Mouse (Mus musculus): ENCODE results near the gene Bmf. TPM values are rescaled to one million over a fixed set of nuclear protein-coding genes. Genes with fewer than 3 reads are reported as not detected.

Bmf gene
- polyA plus RNA-seq, 1 experiment from 2014 or later, result 4.4 TPM

DNA sequence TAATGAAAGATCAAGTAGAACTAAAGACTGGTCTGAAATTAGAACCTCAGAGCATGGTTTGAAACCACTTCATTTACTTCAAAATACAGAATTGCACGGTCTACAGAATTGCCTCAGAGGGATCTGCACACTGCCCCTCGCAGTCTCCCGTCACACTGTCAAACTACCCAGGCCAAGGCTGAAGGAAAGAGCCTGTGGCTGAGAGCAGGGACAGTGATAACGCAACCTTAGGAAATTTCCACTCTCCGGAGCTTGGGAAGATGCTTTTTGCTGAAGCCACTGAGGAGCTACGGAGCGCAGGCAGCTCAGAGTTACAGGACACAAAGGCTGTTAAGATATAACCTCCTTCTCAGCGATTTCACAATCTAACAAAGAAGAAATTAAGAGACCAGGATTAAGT, 10.4 kb downstream of the Bmf start:
- H3K27ac ChIP-seq (ENCODE audit: low read length), result peak overlapping the region; percentile 98; the same call in 1 of the 2 replicates
- peaks cover 2% of the 10 kb centered on the region; the same call in 1 of the 2 replicates for H3K36me3 ChIP-seq (ENCODE audit: control insufficient read depth, insufficient read depth, low read length)
- no peak for ATAC-seq (ENCODE audit: insufficient read depth, low FRiP score)
- H3K4me1 ChIP-seq (ENCODE audit: control insufficient read depth, insufficient read depth, low read length), result peaks cover 61% of the 10 kb centered on the region
- no peak overlapping the region for H3K9ac ChIP-seq (ENCODE audit: low read length)
- WGBS, result 82% methylated on average over 8 of the region's 8 CpGs
- no peak overlapping the region for H3K4me2 ChIP-seq (ENCODE audit: low read depth, low read length)
- H3K27me3 ChIP-seq (ENCODE audit: control insufficient read depth, insufficient read depth, low read length), result no peaks in the 10 kb centered on the region
- H3K9me3 ChIP-seq (replicated peaks; ENCODE audit: control insufficient read depth, low read length), result no peaks in the 10 kb centered on the region
- no peak overlapping the region for H3K4me3 ChIP-seq (replicated peaks; ENCODE audit: low read length)

DNA sequence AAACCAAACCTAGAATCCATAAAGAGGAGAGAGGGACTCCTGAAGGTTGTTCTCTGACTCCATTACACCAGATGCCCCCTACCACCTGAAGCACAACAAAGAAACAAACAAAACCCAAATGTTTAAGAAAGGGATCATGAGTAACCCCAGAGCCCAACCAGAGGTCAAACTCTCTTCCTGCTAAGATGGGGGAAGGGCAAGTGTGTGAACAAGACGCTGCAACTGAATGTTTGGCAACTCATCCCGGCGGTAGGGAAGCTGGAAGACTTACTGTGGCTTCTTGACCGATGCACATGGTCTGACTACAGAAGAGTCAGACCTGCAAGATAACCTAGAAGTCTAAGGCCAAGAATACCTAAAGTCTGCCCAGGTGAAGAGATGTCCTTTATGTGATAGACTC, 12.3 kb downstream of the Bmf start:
- H3K36me3 ChIP-seq (ENCODE audit: control insufficient read depth, insufficient read depth, low read length), result peaks cover 2% of the 10 kb centered on the region; the same call in 1 of the 2 replicates
- H3K27me3 ChIP-seq (ENCODE audit: control insufficient read depth, insufficient read depth, low read length), result no peaks in the 10 kb centered on the region
- no peak for ATAC-seq (ENCODE audit: insufficient read depth, low FRiP score)
- 0 out of 2 replicates have a peak overlapping the region, but pooled peaks have one; percentile 31 for H3K27ac ChIP-seq (ENCODE audit: low read length)
- no peaks in the 10 kb centered on the region for H3K9me3 ChIP-seq (replicated peaks; ENCODE audit: control insufficient read depth, low read length)
- H3K4me3 ChIP-seq (replicated peaks; ENCODE audit: low read length), result no peak overlapping the region
- WGBS, result 25% methylated on average over 4 of the region's 4 CpGs
- H3K4me1 ChIP-seq (ENCODE audit: control insufficient read depth, insufficient read depth, low read length), result peaks cover 59% of the 10 kb centered on the region
- no peak overlapping the region for H3K9ac ChIP-seq (ENCODE audit: low read length)
- no peak overlapping the region for H3K4me2 ChIP-seq (ENCODE audit: low read depth, low read length)

DNA sequence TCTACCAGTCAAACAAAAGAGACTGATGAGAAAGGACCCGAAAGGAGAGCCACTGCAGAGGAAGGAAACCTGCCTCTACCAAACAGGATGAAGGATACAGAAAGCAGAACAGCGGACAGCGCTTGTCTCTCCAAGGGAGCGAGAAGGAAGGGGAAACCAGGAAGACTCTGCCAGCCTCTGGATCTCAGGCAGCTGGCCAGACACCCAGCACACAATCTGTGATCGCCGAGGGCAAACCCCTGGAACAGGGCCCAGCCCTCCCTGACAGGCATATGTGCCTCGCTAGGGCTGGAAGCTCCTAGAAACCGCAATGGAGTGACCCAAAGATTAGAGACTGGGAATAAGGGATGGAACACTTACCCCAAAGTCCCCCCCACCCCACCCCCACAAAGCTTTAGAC, 12.9 kb downstream of the Bmf start:
- no peak overlapping the region for H3K4me3 ChIP-seq (replicated peaks; ENCODE audit: low read length)
- 41% methylated on average over 8 of the region's 8 CpGs for WGBS
- H3K4me1 ChIP-seq (ENCODE audit: control insufficient read depth, insufficient read depth, low read length), result peaks cover 60% of the 10 kb centered on the region
- no peaks in the 10 kb centered on the region for H3K9me3 ChIP-seq (replicated peaks; ENCODE audit: control insufficient read depth, low read length)
- peak overlapping the region; percentile 21; the same call in 1 of the 2 replicates for H3K27ac ChIP-seq (ENCODE audit: low read length)
- H3K9ac ChIP-seq (ENCODE audit: low read length), result no peak overlapping the region
- peaks cover 2% of the 10 kb centered on the region; the same call in 1 of the 2 replicates for H3K36me3 ChIP-seq (ENCODE audit: control insufficient read depth, insufficient read depth, low read length)
- no peaks in the 10 kb centered on the region for H3K27me3 ChIP-seq (ENCODE audit: control insufficient read depth, insufficient read depth, low read length)
- no peak for ATAC-seq (ENCODE audit: insufficient read depth, low FRiP score)
- H3K4me2 ChIP-seq (ENCODE audit: low read depth, low read length), result no peak overlapping the region

DNA sequence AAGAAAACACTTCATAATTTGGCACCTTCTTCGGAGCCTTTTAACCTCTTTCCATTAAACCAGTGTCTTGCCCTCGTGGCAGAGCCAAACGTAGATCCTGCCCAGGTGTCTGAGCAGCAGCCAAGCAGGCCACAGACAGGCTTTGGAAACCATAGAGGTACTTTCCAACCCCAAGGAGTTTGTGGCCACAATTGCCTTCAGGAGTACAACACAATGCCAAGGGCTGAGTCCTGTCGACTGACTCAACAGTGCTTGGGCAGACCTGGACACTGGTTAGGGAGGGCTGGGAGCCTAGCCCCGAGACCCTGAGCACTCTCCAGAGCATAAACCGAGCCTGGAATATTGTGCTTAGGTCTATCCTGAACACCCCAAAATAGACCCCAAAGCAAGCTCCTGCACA, 13.4 kb downstream of the Bmf start:
- ATAC-seq (ENCODE audit: insufficient read depth, low FRiP score), result no peak
- Histone ChIP-seq H3K27ac (ENCODE audit: low read length) (peak overlapping the region; percentile 21), H3K4me1 (ENCODE audit: control insufficient read depth, insufficient read depth, low read length) (peaks cover 59% of the 10 kb centered on the region), H3K4me3 (replicated peaks; ENCODE audit: low read length) (no peak overlapping the region), H3K9ac (ENCODE audit: low read length) (no peak overlapping the region), H3K4me2 (ENCODE audit: low read depth, low read length) (no peak overlapping the region), H3K9me3 (replicated peaks; ENCODE audit: control insufficient read depth, low read length) (no peaks in the 10 kb centered on the region), H3K36me3 (ENCODE audit: control insufficient read depth, insufficient read depth, low read length) (peaks cover 2% of the 10 kb centered on the region; the same call in 1 of the 2 replicates), H3K27me3 (ENCODE audit: control insufficient read depth, insufficient read depth, low read length) (no peaks in the 10 kb centered on the region)
- 70% methylated on average over 6 of the region's 6 CpGs for WGBS

DNA sequence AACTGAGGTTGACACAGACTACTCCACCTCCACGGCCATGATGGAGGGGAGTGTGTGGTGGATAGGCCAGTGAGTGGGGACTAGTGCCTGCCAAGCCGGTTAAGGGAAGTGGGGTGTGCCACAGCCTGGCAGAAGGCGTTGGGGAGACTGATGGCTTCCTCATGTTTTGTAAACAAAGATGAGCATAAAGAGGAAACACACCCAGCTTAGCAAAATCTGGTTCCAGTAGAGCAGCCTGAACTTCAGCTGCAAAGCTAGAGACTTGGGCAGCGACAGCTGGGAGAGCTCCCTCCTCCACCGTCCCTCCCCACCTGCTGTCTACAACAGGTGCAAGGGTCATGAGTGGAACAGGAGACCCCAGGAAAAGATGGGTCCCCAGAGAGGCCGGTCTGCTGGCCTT, 15.5 kb downstream of the Bmf start:
- Histone ChIP-seq H3K4me1 (ENCODE audit: control insufficient read depth, insufficient read depth, low read length) (peaks cover 60% of the 10 kb centered on the region), H3K27ac (ENCODE audit: low read length) (peak overlapping the region; percentile 85), H3K4me2 (ENCODE audit: low read depth, low read length) (no peak overlapping the region), H3K9me3 (replicated peaks; ENCODE audit: control insufficient read depth, low read length) (no peaks in the 10 kb centered on the region), H3K9ac (ENCODE audit: low read length) (no peak overlapping the region), H3K27me3 (ENCODE audit: control insufficient read depth, insufficient read depth, low read length) (no peaks in the 10 kb centered on the region), H3K36me3 (ENCODE audit: control insufficient read depth, insufficient read depth, low read length) (peaks cover 2% of the 10 kb centered on the region; the same call in 1 of the 2 replicates), H3K4me3 (replicated peaks; ENCODE audit: low read length) (no peak overlapping the region)
- ATAC-seq (ENCODE audit: insufficient read depth, low FRiP score), result no peak
- 49% methylated on average over 6 of the region's 6 CpGs for WGBS

DNA sequence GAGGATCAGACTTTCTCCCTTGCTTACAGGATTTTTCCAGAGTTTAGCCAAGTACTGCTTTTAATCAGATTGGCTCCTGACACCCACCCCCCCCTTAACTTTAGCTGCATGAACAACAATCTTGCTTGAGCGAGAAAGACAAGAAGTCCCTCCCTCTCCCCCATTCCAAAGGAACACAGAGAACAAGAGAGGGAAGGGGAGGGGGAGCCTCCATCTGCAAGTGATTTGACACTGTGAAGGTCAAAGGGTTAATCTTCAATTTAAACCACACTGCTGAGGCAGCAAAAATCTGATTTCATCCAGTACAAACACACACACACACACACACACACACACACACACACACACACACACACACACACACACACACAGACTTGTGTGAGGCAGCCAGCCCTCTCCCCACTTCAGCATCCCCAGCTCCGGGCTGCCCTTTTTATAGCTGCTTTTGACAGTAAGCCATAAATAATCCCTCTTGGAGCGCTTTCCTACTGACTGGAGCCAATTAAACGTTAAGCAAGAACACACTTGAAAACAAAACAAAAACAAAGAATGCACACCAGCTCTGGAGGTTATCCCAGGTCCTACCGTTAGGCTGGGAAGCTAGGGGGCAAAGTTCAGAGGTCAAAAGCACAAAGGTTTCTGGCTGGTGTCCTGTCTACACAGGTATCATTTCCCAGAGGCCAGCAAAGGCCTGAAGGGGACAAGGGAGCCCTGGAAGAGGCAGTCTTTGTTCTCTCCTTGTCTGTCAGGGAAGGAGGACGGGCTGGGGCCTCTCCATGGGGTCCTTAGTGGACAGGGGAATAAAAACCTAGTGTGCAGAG, 16.4 kb downstream of the Bmf start:
- ATAC-seq (ENCODE audit: insufficient read depth, low FRiP score), result peak; percentile 69
- peak overlapping the region; percentile 61; the same call in 1 of the 2 replicates for H3K9ac ChIP-seq (ENCODE audit: low read length)

DNA sequence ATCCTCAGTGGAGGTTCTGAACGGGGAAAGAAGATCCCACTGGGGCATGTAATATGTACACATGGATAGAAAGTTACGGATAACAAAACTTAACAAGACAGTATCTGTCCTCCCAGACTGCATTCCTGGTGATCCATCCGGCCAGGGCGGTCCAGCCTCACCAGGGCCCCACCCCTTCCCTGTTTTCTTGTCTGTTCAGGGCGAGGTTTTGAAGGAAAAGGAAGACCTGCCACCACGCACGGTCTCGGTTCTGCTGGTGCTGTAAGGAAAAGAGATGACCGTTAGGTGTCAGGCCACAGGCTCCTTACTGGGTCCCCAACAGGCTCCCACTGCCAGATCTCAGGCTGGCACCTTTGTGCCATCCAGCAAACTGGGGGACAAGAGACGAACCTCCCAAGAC, 17.1 kb downstream of the Bmf start:
- H3K9ac ChIP-seq (ENCODE audit: low read length), result peak overlapping the region; percentile 61
- no peak overlapping the region for H3K4me3 ChIP-seq (replicated peaks; ENCODE audit: low read length)
- H3K36me3 ChIP-seq (ENCODE audit: control insufficient read depth, insufficient read depth, low read length), result no peaks in the 10 kb centered on the region
- peak overlapping the region; percentile 94 for H3K27ac ChIP-seq (ENCODE audit: low read length)
- H3K4me1 ChIP-seq (ENCODE audit: control insufficient read depth, insufficient read depth, low read length), result peaks cover 55% of the 10 kb centered on the region
- WGBS, result 25% methylated on average over 10 of the region's 10 CpGs
- H3K9me3 ChIP-seq (replicated peaks; ENCODE audit: control insufficient read depth, low read length), result no peaks in the 10 kb centered on the region
- 0 out of 2 replicates have a peak, but pooled peaks have one; percentile 4 for ATAC-seq (ENCODE audit: insufficient read depth, low FRiP score)
- H3K4me2 ChIP-seq (ENCODE audit: low read depth, low read length), result peak overlapping the region; percentile 20; the same call in 1 of the 2 replicates
- H3K27me3 ChIP-seq (ENCODE audit: control insufficient read depth, insufficient read depth, low read length), result no peaks in the 10 kb centered on the region

More for the DNA sequence above, 16.4 kb downstream of the Bmf start:
- WGBS, result 11% methylated on average over 6 of the region's 6 CpGs
- Histone ChIP-seq H3K4me3 (replicated peaks; ENCODE audit: low read length) (no peak overlapping the region), H3K27me3 (ENCODE audit: control insufficient read depth, insufficient read depth, low read length) (no peaks in the 10 kb centered on the region), H3K9me3 (replicated peaks; ENCODE audit: control insufficient read depth, low read length) (no peaks in the 10 kb centered on the region), H3K27ac (ENCODE audit: low read length) (peak overlapping the region; percentile 94), H3K4me2 (ENCODE audit: low read depth, low read length) (peak overlapping the region; percentile 20; the same call in 1 of the 2 replicates), H3K36me3 (ENCODE audit: control insufficient read depth, insufficient read depth, low read length) (no peaks in the 10 kb centered on the region), H3K4me1 (ENCODE audit: control insufficient read depth, insufficient read depth, low read length) (peaks cover 60% of the 10 kb centered on the region)

DNA sequence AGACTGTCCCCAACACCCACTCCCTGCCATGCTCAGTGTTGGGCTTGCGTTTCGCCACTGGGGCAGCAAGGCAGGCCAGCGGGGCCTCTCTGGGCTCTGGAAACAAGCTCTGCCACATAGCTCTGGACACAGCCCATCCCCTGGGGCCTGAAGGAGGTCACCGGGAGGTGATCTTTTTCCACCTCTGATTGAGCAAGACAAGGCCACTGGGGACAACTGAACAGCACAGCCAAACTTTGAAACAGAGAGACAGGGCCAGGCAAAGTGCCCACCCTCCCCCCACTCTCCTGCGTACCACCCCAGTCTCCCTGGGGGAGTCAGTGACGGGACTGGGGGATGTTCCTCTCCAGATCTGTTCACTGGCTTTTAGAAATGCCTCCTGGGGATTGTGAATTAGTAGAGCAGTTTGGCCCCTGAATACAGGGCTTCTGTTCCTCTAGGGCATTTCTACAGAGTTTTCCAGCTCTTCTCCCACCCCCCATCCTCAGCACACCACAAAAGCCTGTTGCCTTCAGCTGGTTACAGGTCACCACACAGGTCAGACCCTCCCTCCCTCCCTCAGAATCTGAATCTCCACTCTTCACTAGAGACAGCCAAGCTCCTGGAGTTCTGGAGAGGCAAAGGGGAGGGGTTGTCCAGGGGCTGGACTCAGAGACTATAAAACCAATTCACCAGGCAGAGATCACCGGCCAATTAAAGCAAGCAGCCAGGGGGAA, 19.9 kb downstream of the Bmf start:
- 36% methylated on average over 7 of the region's 7 CpGs for WGBS
- no peaks in the 10 kb centered on the region for H3K9me3 ChIP-seq (replicated peaks; ENCODE audit: control insufficient read depth, low read length)
- H3K36me3 ChIP-seq (ENCODE audit: control insufficient read depth, insufficient read depth, low read length), result no peaks in the 10 kb centered on the region
- peaks cover 42% of the 10 kb centered on the region for H3K4me1 ChIP-seq (ENCODE audit: control insufficient read depth, insufficient read depth, low read length)
- peak overlapping the region; percentile 25; the same call in 1 of the 2 replicates for H3K27ac ChIP-seq (ENCODE audit: low read length)
- H3K4me2 ChIP-seq (ENCODE audit: low read depth, low read length), result no peak overlapping the region
- peak overlapping the region; percentile 54; the same call in 1 of the 2 replicates for H3K9ac ChIP-seq (ENCODE audit: low read length)
- no peaks in the 10 kb centered on the region for H3K27me3 ChIP-seq (ENCODE audit: control insufficient read depth, insufficient read depth, low read length)
- peak; percentile 35; the same call in 1 of the 2 replicates for ATAC-seq (ENCODE audit: insufficient read depth, low FRiP score)
- H3K4me3 ChIP-seq (replicated peaks; ENCODE audit: low read length), result no peak overlapping the region

DNA sequence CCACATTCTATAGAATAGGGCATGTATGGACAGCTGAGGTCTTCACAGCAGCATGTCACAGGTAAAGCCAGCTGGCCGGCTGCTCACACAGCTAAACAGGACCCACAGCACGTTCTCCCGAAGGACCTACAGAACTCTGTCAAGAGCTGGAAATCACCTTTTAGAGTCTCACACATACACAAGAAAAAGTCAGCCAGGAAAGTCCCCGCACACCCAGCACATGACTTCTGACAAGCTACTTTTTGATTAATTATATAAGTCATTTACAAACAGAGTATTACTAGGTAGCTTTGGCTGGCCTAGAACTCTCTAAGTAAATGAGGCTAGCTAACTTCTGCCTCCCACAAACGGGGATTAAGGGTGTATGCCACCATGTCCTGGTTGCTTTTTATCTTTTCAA, 22.9 kb downstream of the Bmf start:
- Histone ChIP-seq H3K36me3 (ENCODE audit: control insufficient read depth, insufficient read depth, low read length) (no peaks in the 10 kb centered on the region), H3K4me1 (ENCODE audit: control insufficient read depth, insufficient read depth, low read length) (peaks cover 25% of the 10 kb centered on the region), H3K4me3 (replicated peaks; ENCODE audit: low read length) (no peak overlapping the region), H3K27me3 (ENCODE audit: control insufficient read depth, insufficient read depth, low read length) (no peaks in the 10 kb centered on the region), H3K9me3 (replicated peaks; ENCODE audit: control insufficient read depth, low read length) (no peaks in the 10 kb centered on the region), H3K4me2 (ENCODE audit: low read depth, low read length) (no peak overlapping the region), H3K9ac (ENCODE audit: low read length) (no peak overlapping the region), H3K27ac (ENCODE audit: low read length) (no peak overlapping the region)
- WGBS, result 77% methylated on average over 5 of the region's 5 CpGs
- ATAC-seq (ENCODE audit: insufficient read depth, low FRiP score), result no peak

Data from stomach, embryonic 16.5 days (tissue).